Mouse (Mus musculus): ENCODE data around the gene Rere. TPM values are rescaled to one million over a fixed set of nuclear protein-coding genes. Genes with fewer than 3 reads are reported as not detected.

Gene Rere
- polyA plus RNA-seq, 1 experiment = 82.1 TPM

DNA sequence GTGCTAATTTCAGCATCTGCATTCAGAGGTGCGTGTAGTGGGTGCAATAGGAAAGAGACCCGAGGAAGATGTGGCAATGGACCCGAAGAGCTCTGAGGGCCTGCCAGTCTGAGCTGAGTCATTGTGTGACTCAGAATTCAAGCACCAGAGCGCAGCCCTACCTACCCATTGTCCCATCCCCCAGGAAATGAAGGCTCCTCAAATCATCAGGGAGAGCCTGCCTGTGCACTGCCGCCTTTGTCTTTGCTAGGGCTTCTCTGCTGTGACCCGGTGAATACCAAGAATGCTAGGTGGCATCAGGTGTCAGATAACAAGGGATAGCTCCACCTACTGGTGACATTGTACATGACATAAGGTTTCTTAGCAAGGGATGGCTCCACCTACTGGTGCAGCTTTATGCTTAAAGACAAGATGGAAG, 41.5 kb upstream of the Rere start:
- peak; percentile 97 for DNase-seq (ENCODE audit: low read depth)
- TF ChIP-seq POLR2A (IDR thresholded peaks at IDR 0.05; ENCODE audit: borderline replicate concordance, extremely low read depth, insufficient read depth, insufficient read length, poor library complexity, severe bottlenecking) = no peak
- TF ChIP-seq CTCF (IDR thresholded peaks at IDR 0.05; ENCODE audit: borderline replicate concordance, extremely low read depth, insufficient read depth, insufficient read length) = peak; percentile 84; the same call in 1 of the 2 replicates

DNA sequence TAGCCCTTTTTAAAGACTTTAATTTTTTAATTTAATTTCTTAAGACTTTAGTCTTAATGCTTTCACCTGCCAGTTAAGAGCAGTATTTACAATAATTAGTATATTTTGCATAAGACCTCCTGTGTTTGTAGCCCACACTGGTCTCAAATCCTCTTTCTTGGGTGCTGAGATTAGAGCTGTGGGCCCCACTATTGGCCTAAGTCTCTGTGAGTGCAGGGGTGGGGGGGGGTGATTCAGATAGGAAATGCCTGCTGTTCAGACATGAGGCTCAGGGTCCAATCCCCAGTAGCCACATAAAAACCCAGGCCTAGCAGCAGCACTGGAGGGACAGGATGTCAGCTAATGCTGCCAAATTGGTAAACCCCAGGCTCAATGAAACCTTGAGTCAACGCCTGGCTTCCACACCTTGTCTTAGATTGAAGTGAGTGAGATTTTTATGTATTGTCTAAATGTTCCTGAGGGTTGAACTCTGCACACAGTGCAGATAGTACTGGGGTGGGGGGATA, 41.0 kb upstream of the Rere start:
- TF ChIP-seq POLR2A (IDR thresholded peaks at IDR 0.05; ENCODE audit: borderline replicate concordance, extremely low read depth, insufficient read depth, insufficient read length, poor library complexity, severe bottlenecking) (no peak), CTCF (IDR thresholded peaks at IDR 0.05; ENCODE audit: borderline replicate concordance, extremely low read depth, insufficient read depth, insufficient read length) (no peak)
- DNase-seq (ENCODE audit: low read depth) = no peak

DNA sequence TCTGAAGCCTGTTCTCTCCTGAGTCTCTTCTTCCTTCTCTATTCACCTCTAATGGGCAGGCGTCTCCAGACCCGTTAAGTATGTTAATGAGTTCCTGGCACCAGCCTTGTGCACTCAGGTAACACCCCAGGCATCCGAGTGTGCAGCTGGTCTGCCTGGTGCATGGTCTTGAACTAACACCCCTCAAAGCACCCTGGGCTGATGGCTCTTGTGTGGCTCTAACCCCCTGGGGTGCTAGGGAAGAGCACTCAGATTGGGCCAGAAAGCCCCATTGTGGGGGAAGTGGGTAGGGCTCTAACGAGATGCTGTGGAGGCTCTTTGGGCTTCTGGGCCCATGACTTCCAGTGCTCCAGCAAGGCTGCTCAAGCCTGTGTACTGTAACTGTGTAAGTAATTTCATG, 39.7 kb upstream of the Rere start:
- TF ChIP-seq POLR2A (IDR thresholded peaks at IDR 0.05; ENCODE audit: borderline replicate concordance, extremely low read depth, insufficient read depth, insufficient read length, poor library complexity, severe bottlenecking) (no peak), CTCF (IDR thresholded peaks at IDR 0.05; ENCODE audit: borderline replicate concordance, extremely low read depth, insufficient read depth, insufficient read length) (no peak)

GRCm38 (mm10) chr4:150242745-150243144, 38.7 kb upstream of the Rere start:
- DNase-seq (ENCODE audit: low read depth) = no peak
- TF ChIP-seq CTCF (IDR thresholded peaks at IDR 0.05; ENCODE audit: borderline replicate concordance, extremely low read depth, insufficient read depth, insufficient read length) (no peak), POLR2A (IDR thresholded peaks at IDR 0.05; ENCODE audit: borderline replicate concordance, extremely low read depth, insufficient read depth, insufficient read length, poor library complexity, severe bottlenecking) (no peak)

More for the DNA sequence above, 39.7 kb upstream of the Rere start:
- DNase-seq (ENCODE audit: low read depth) = no peak

- no peak for DNase-seq (ENCODE audit: low read depth)
- no peak for TF ChIP-seq POLR2A (IDR thresholded peaks at IDR 0.05; ENCODE audit: borderline replicate concordance, extremely low read depth, insufficient read depth, insufficient read length, poor library complexity, severe bottlenecking)
- no peak for TF ChIP-seq CTCF (IDR thresholded peaks at IDR 0.05; ENCODE audit: borderline replicate concordance, extremely low read depth, insufficient read depth, insufficient read length)
Measured at GRCm38 (mm10) chr4:150245876-150246275, 35.6 kb upstream of the Rere start.

- peak; percentile 81 for DNase-seq (ENCODE audit: low read depth)
- TF ChIP-seq CTCF (IDR thresholded peaks at IDR 0.05; ENCODE audit: borderline replicate concordance, extremely low read depth, insufficient read depth, insufficient read length) (peak; percentile 96), POLR2A (IDR thresholded peaks at IDR 0.05; ENCODE audit: borderline replicate concordance, extremely low read depth, insufficient read depth, insufficient read length, poor library complexity, severe bottlenecking) (no peak)
Measured at GRCm38 (mm10) chr4:150248009-150248408, 33.4 kb upstream of the Rere start.

DNA sequence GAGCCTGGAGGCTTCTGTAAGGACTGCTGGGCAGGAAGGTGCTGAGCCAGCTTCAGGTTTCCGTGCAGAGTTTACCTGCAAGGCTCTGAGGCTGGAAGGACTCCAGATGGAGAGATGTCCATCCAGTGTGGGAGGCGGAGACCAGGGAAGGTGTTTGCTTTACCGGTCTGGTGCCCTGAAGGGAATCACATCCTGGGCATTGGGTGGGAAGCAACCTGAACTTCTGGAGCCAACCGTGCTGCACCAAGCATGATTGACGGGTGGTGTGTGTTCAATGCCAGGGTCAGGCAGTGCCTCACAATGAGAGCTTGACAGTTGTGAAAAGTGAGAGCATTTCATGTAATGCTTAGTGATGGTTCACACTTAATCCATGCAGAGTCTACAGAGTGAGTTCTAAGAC, 32.5 kb upstream of the Rere start:
- TF ChIP-seq POLR2A (IDR thresholded peaks at IDR 0.05; ENCODE audit: borderline replicate concordance, extremely low read depth, insufficient read depth, insufficient read length, poor library complexity, severe bottlenecking) (no peak), CTCF (IDR thresholded peaks at IDR 0.05; ENCODE audit: borderline replicate concordance, extremely low read depth, insufficient read depth, insufficient read length) (no peak)
- no peak for DNase-seq (ENCODE audit: low read depth)

DNA sequence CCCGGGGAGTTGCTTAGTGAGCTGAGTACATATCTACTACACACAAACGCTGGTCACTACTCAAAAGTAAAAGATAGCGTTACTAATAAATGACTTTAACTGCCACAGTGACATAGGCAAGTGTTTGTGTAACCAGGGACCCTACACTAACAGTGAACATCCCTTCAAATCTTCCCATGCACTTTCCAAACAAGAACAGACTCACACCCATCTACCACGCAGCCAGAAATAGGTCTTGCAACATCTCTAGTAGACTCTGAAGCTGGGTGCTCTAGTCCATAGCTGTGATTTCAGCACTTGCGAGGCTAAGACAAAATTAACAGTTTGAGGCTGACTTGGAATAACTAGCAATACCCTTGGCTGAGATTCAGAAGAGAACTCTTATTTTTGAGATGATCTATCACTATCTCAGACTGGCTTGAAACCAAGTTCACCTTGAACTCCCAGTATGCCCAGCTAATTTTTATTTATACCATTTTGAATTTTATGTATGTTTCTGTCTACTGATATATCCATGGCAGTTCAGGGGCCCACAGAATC, 31.6 kb upstream of the Rere start:
- TF ChIP-seq CTCF (IDR thresholded peaks at IDR 0.05; ENCODE audit: borderline replicate concordance, extremely low read depth, insufficient read depth, insufficient read length) (no peak), POLR2A (IDR thresholded peaks at IDR 0.05; ENCODE audit: borderline replicate concordance, extremely low read depth, insufficient read depth, insufficient read length, poor library complexity, severe bottlenecking) (no peak)
- no peak for DNase-seq (ENCODE audit: low read depth)

GRCm38 (mm10) chr4:150250549-150251422, 30.7 kb upstream of the Rere start:
- DNase-seq (ENCODE audit: low read depth) = peak; percentile 90
- TF ChIP-seq POLR2A (IDR thresholded peaks at IDR 0.05; ENCODE audit: borderline replicate concordance, extremely low read depth, insufficient read depth, insufficient read length, poor library complexity, severe bottlenecking) (no peak), CTCF (IDR thresholded peaks at IDR 0.05; ENCODE audit: borderline replicate concordance, extremely low read depth, insufficient read depth, insufficient read length) (no peak)

DNA sequence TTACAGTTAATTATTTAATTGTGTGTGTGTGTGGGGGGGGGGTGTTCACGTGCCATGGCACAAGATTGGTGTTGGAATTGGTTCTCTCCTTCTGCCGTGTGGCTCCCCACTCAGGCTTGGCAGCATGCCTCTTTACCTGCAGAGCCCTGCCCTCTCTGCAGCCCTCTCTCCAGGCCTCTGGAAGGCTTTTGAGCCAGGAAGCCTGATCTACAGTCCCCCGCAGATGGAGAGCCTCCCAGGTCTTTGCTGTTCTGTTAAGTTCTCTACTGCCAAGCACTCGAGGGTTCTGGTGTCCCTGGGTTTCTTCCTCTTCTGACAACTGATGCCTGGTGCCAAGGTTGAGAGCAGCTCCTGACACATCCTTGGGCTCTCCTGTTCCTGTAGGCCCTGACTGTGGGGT, 27.0 kb upstream of the Rere start:
- DNase-seq (ENCODE audit: low read depth) = no peak
- TF ChIP-seq CTCF (IDR thresholded peaks at IDR 0.05; ENCODE audit: borderline replicate concordance, extremely low read depth, insufficient read depth, insufficient read length) = no peak
- TF ChIP-seq POLR2A (IDR thresholded peaks at IDR 0.05; ENCODE audit: borderline replicate concordance, extremely low read depth, insufficient read depth, insufficient read length, poor library complexity, severe bottlenecking) = no peak

- TF ChIP-seq POLR2A (IDR thresholded peaks at IDR 0.05; ENCODE audit: borderline replicate concordance, extremely low read depth, insufficient read depth, insufficient read length, poor library complexity, severe bottlenecking) (no peak), CTCF (IDR thresholded peaks at IDR 0.05; ENCODE audit: borderline replicate concordance, extremely low read depth, insufficient read depth, insufficient read length) (no peak)
Measured at GRCm38 (mm10) chr4:150255181-150255580, 26.3 kb upstream of the Rere start.

More at GRCm38 (mm10) chr4:150255181-150255580, 26.3 kb upstream of the Rere start:
- DNase-seq (ENCODE audit: low read depth) = no peak
